Mouse (Mus musculus) yolk sac, embryonic 10.5 days (tissue): ENCODE data around the gene Fto.
A peak's percentile ranks its signal among the peaks of the same experiment; 100 is the strongest.

Experiments
- DNase-seq: peaks from one replicate; pipeline ENCODE4 v3.0.0-alpha.2; 2017; ENCODE audit warnings: low spot score

Gene Fto

DNA sequence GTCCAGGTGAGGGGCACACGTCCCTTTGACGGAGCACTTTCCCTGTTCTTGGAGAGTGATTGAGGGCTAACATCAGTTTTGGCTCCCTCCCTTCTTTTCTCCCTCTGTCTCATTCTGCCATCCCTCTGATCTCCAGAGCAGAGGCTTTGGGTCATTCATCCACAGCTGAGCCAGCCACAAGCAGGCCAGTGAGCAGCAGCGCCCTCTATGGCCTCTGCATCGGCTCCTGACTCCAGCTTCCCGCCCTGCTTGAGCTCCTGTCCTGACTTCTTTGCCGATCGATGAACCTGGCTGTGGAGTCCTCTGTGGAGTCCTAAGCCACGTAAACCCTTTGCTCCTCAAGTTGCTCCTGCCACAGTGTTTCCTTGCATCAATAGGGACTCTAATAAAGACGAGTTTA lies 10.9 kb downstream of the Fto start:
- no peak for DNase-seq

GRCm38 (mm10) chr8:91324916-91325315 lies 11.6 kb downstream of the Fto start:
- no peak for DNase-seq

DNA sequence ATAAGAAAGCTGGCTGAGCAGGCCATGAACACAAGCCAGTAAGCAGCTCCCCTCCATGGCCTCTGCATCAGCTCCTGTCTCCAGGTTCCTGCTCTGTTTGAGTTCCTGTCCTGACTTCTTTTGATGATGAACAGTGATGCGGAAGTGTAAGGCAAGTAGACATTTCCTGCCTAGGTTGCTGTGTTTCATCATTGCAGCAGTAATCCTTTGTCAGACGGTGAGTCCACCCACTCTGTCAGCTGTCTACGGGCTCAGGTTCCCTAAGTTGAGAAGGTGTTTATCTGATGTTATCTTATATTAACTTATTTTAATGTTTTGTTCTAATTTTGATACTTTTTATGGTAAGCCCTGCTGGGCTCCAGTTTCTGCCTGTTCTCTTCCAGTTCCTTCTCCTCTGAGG lies 12.7 kb downstream of the Fto start:
- no peak for DNase-seq

GRCm38 (mm10) chr8:91326946-91327345 lies 13.6 kb downstream of the Fto start:
- DNase-seq, result no peak

- no peak for DNase-seq
Observed at GRCm38 (mm10) chr8:91327471-91328205, 14.3 kb downstream of the Fto start.

DNA sequence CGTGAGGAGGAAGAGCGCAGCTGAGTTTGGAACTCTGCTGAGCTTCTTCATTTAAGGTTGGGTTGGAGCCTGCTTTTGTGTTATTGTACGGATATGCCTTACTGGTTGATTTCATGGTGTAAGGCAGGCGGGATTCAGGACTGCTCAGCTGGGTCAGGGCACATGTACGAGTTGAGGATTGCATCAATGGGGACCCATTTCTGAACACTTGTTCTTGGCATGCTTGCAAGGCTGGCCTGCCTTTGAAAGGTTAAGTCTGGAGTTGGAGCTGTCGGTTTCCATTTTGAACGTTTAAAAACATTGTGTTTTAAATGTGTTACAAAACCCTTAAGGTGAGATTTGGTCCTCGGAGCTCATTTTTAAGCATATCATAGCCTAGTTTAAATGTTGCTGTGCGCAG lies 15.7 kb downstream of the Fto start:
- no peak for DNase-seq

GRCm38 (mm10) chr8:91329461-91329850 lies 16.1 kb downstream of the Fto start:
- DNase-seq, result no peak

GRCm38 (mm10) chr8:91338389-91339154 lies 25.2 kb downstream of the Fto start:
- no peak for DNase-seq

DNA sequence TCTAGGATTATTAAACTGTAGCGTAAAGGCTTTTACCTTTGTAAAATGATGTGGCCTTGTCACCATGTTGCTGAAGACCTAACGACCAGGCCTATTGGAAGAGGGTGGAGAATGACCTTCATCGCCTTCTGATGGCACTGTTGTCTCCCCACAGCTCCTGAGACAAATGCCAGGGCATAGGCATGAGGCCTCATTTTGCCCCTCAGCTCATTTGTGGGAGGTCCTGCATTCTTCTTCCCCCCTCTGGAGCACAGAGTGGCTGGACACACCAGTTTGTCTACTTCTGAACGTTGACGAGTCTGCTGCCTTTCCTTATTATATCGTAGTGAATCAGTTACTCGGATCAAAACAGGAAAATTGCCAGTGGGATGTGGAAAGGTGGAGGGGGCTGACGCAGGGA lies 26.3 kb downstream of the Fto start:
- no peak for DNase-seq

DNA sequence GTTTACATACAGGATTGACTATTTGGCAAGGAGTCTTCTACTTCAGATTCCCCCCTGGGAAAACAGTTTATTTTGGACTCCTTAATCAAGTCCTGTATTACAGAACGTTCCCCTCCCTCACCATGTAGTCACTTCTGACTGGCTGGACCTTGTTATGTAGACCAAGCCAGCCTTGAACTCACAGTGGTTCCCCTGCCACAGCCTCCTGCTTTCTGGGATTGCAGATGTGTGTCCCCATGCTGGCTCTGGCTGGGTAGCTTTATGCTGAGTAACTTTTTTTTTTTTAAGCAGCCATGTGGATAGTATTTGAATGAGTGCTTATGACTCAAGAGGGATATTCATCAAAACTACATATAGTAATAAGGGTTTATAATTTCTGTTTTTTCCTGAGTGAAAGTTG lies 27.4 kb downstream of the Fto start:
- DNase-seq, result no peak

DNA sequence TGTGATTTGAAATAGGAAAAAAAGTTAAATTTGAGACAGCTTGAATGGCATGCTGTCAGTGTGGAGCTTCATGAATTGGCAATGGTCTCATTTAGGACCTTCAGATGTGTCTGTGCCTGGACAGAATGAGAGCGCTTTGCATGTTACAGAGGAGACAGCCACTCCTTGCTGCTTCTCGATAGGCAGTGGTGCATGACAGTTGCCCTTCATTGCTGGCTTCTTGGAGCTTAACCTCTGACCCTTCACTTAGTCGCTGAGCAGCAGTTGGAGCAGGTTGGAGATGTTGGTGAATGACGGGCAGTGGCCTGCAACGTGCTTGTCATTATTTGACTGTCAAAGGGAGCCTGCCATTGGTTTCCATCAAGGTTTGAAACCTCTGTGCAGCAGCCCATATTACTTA lies 28.9 kb downstream of the Fto start:
- peak; percentile 35 for DNase-seq

- DNase-seq, result no peak
Observed at GRCm38 (mm10) chr8:91342798-91343197, 29.5 kb downstream of the Fto start.

DNA sequence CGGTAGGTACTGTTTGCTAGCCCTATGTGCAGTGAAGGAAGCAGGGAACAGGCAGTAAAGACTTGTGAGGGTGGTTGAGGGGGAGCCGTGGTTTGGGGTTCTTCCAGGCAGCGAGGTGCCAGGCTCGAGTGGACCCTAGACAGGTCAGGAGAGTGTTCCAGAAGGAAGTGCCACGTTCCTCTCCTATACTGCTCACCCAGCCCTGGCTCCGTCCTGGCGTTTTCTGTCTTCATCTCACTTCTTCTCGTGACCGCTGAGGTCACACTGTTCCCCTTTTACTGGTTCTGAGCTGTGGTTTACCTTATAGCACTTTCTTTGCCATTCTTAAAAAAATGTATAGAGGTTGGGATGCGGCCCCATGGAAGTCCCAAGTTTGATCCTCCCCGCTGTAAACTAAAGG lies 31.3 kb downstream of the Fto start:
- DNase-seq, result no peak

DNA sequence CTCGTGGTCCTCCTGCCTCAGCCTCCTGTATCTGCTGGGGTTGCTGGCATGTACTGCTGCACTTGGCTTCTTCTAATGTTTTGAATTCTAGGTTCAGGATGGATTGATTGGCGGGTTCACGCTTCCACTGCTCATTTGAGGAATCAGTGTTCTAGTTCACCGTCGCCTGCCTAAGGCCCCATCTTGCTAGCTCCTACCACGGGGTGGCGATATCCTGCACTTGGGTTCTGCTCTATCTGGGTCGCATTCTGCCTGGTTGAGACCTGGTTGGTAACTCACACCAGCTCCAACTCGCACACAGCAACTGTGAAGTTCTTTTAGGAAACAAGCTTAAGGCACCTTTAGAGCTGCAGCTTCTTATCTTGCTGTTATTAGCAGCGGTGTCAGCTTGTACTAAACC lies 33.8 kb downstream of the Fto start:
- DNase-seq, result no peak

GRCm38 (mm10) chr8:91347595-91347994 lies 34.3 kb downstream of the Fto start:
- no peak for DNase-seq

- no peak for DNase-seq
Observed at GRCm38 (mm10) chr8:91349816-91350215, 36.5 kb downstream of the Fto start.

DNA sequence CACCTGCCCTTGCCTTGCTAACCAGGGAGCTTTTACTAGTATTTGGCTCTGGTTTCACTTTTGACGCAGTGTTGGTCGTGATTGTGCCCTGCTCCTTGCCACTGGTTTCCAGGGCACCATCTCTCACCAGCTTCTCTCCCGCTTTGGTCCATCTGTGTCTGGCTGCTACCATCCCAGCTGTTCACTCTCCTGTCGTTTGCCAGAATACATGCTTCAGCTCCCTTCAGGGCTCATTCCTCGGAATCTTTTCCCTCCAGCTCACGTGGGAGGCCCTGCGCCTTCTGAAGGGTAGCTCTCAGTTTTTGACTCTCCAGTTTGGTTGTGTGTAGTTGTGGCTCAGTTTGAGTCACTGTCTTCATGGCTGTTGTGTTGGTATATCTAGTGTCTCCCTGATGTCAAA lies 37.3 kb downstream of the Fto start:
- DNase-seq, result no peak

- no peak for DNase-seq
Observed at GRCm38 (mm10) chr8:91352598-91352997, 39.3 kb downstream of the Fto start.

GRCm38 (mm10) chr8:91353062-91353461 lies 39.7 kb downstream of the Fto start:
- DNase-seq, result no peak

GRCm38 (mm10) chr8:91353907-91354306 lies 40.6 kb downstream of the Fto start:
- DNase-seq, result no peak

DNA sequence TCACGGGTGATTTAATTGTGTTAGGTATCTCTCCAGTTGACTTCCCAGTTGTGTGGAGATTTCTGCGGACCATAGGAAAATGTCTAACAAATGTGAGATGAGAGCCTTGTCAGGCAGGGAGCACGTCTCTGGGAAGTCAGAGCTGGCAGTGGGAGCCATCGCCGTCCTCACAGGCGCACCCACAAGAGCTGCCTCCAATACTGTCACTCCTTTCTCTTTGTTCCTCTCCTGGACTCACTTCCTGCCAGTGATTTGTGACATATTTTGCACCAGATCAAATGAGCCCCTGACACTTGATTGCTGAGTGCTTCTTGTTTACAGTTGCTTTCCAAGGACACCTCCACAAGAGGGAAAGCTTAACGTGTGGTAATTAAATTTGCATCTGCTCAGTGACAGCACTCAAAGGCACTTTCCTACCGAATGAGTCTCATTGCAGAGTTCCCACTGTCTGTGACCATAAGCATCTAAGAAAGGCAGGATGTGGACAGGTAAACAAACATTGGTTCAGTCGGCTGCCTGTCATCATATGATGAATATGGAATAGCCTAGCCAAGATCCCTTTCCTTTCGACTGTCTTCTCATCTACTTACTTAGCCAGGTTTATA lies 42.1 kb downstream of the Fto start:
- DNase-seq, result no peak

DNA sequence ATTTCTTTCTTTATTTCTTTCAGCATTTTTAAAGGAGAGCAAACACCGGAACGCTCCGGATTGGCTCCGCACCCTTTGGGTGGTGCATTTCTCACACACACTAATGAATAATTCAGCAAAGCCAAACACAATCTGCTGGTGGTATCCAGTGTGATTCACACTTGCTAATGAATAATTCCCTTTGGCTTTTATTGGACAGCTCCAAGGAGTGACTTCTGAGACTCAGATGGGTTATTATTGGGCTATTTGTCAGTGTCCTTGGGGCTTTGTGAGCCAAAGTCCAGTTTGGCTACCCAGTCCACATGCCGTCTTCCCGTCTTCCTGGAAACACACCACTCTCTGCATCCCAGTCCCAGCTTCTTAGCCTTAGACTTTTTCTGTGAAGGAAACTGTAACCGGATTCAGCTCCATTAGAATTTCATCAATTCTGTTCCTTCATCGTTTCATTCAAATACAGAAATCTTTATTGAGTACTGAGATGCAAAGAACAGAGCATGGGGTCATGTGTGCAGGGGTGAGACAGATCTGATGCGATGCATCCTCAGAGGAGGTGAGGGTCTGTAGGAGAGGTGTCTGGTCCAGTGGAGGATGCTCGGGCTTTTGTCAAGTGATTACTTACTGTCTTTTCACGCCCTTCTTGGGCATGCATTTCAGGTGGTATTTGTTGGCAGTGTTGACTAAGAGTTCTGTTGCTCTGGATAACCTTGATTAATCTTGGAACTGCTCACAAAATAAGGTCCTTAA lies 42.8 kb downstream of the Fto start:
- DNase-seq, result no peak
